Comparison of ENCODE assay signal across 26 mouse cellular contexts in the genomic region with DNA sequence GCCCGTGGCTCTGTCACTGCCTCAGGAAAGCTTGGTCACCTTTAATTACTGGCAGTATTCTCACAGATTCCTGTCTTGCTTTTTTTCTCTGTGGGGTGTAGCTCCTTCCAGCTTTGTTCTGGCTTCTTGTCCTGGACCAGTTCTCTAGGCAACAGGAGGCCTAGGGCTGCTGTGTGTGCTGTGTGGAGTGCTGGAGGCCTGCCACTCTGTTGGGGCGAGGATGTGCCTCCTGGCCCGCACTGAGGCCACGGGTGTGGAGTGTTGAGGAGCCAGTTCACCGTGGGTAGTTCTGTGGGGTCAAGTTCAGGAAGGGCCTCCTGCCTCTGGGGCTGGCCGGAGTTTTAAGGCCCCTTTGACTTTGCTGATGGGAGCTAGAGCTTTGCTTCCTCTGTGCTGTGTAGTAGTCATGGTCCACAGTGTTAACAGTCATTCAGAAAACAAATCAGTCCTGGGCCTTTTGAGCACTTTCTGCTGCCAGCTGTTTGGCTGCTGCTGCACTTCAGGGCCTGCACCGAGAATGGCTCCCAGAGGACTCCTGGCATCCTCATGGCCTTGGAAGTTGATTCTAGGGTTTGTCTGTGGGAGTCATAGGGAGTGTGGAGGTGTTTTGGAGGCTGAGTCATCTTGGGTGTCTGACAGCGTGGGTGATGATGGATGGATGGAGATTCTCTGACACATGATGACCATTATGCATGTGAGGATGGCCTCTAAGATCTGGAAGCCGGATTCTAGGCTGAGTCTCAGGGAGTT. TPM values are rescaled to one million over a fixed set of nuclear protein-coding genes. Genes with fewer than 3 reads are reported as not detected.
DNase-seq lines count a peak whose midpoint lies in the region; ATAC-seq and TF ChIP-seq lines count a peak whose summit lies in the region.
"Had no signal": no experiment of that assay in that cellular context is flagged by ENCODE, and none has a peak within 500 bp of the region (broad histone marks: within the 10 kb centered on the region; RNA-seq: fewer than 3 reads in every experiment).

No protein-coding gene starts in this region.

- TF ChIP-seq POLR2A in myocyte (IDR thresholded peaks at IDR 0.05; ENCODE audit: insufficient read length, low read depth) = no peak

- H3K4me3 ChIP-seq in gastrocnemius, adult 2 months = no peak overlapping the region
- H3K4me3 ChIP-seq in hindbrain, postnatal 0 days (ENCODE audit: low read length) = no peak overlapping the region
- no peak overlapping the region for H3K4me3 ChIP-seq in hindbrain, embryonic 10.5 days
- no peak overlapping the region for H3K4me3 ChIP-seq in myocyte
- H3K4me3 ChIP-seq: forebrain, embryonic 12.5 days; heart, embryonic 13.5 days; limb, embryonic 15.5 days had no signal

- no peak overlapping the region for H3K9ac ChIP-seq in hindbrain, postnatal 0 days (replicated peaks; ENCODE audit: low read length)
- H3K9ac ChIP-seq: forebrain, embryonic 12.5 days; heart, embryonic 13.5 days; limb, embryonic 15.5 days had no signal

- H3ac ChIP-seq in myocyte (ENCODE audit: control insufficient read depth, insufficient read length) = no peak overlapping the region

- 0 out of 2 replicates have a peak, but pooled peaks have one; percentile 35 for ATAC-seq in hindbrain, postnatal 0 days
- ATAC-seq: activated CD4-positive, CD25-positive, alpha-beta regulatory T cell, adult 4 months had no signal

- no peak for TF ChIP-seq CTCF in gastrocnemius, adult 2 months (IDR thresholded peaks at IDR 0.05)
- no peak for TF ChIP-seq CTCF in hindbrain, postnatal 0 days (IDR thresholded peaks at IDR 0.05; ENCODE audit: low read depth)

- 73% methylated on average over 9 of the region's 9 CpGs for WGBS in hindbrain, postnatal 0 days
- WGBS in hindbrain, embryonic 10.5 days = 88% methylated on average over 9 of the region's 9 CpGs

- H3K4me2 ChIP-seq in hindbrain, postnatal 0 days (ENCODE audit: low read depth, low read length) = no peak overlapping the region
- H3K4me2 ChIP-seq in myocyte (ENCODE audit: low read depth) = peak overlapping the region; percentile 58
- H3K4me2 ChIP-seq: forebrain, embryonic 12.5 days; heart, embryonic 13.5 days; limb, embryonic 15.5 days had no signal

- no peaks in the 10 kb centered on the region for H3K9me3 ChIP-seq in hindbrain, postnatal 0 days (ENCODE audit: low read length)
- H3K9me3 ChIP-seq in hindbrain, embryonic 10.5 days = no peaks in the 10 kb centered on the region
- H3K9me3 ChIP-seq: forebrain, embryonic 12.5 days; heart, embryonic 13.5 days; limb, embryonic 15.5 days had no signal

- intact Hi-C loops in gastrocnemius, adult 2 months (cut with DNase I) = loop anchor here (5.0 kb wide), 1 partner anchor 47 kb away; no protein-coding TSS in a partner anchor

- H3K4me1 ChIP-seq in hindbrain, postnatal 0 days (ENCODE audit: insufficient read depth, low read length) = no peaks in the 10 kb centered on the region
- no peaks in the 10 kb centered on the region for H3K4me1 ChIP-seq in hindbrain, embryonic 10.5 days (replicated peaks)
- H3K4me1 ChIP-seq: forebrain, embryonic 12.5 days had no signal

- no peaks in the 10 kb centered on the region for H3K79me2 ChIP-seq in myocyte (ENCODE audit: control insufficient read depth, insufficient read depth)

- DNase-seq in gastrocnemius, adult 2 months = peak; percentile 62
- DNase-seq in gastrocnemius, postnatal 10 days = no peak
- DNase-seq in hindbrain, postnatal 0 days (ENCODE audit: low spot score) = no peak
- no peak for DNase-seq in hindbrain, embryonic 10.5 days (ENCODE audit: low spot score)
- peak; percentile 63 for DNase-seq in adipocyte (ENCODE audit: low spot score)
- no peak for DNase-seq in Muller cell, postnatal 12 days (ENCODE audit: inconsistent ontology term)
- no peak for DNase-seq in layer of hippocampus, postnatal 10 days (ENCODE audit: low spot score in 2 of 2)
- DNase-seq: B cell, adult 2 months; cerebellum, adult 11-12 months; cerebellum, postnatal 36 days; gastrocnemius, postnatal 14 days; kidney, adult 18-20 months; lung, postnatal 14 days; midbrain, embryonic 14.5 days; spleen, adult 18-20 months; thymus, adult 18-20 months had no signal

- H3K27me3 ChIP-seq in hindbrain, postnatal 0 days (ENCODE audit: insufficient read depth, low read length) = no peaks in the 10 kb centered on the region
- no peaks in the 10 kb centered on the region for H3K27me3 ChIP-seq in hindbrain, embryonic 10.5 days (ENCODE audit: insufficient read depth, poor library complexity, severe bottlenecking)
- H3K27me3 ChIP-seq in myocyte (ENCODE audit: control insufficient read depth, insufficient read depth, insufficient read length) = no peaks in the 10 kb centered on the region
- H3K27me3 ChIP-seq: forebrain, embryonic 12.5 days; heart, embryonic 13.5 days; limb, embryonic 15.5 days had no signal

- peak overlapping the region; percentile 65 for H3K27ac ChIP-seq in gastrocnemius, adult 2 months
- H3K27ac ChIP-seq in hindbrain, postnatal 0 days = no peak overlapping the region
- no peak overlapping the region for H3K27ac ChIP-seq in hindbrain, embryonic 10.5 days
- H3K27ac ChIP-seq: forebrain, embryonic 12.5 days; heart, embryonic 13.5 days; kidney, postnatal 0 days had no signal

- H3K36me3 ChIP-seq in hindbrain, postnatal 0 days (ENCODE audit: insufficient read depth, low read length) = peaks cover 17% of the 10 kb centered on the region; the same call in 1 of the 2 replicates
- H3K36me3 ChIP-seq in hindbrain, embryonic 10.5 days = peaks cover 96% of the 10 kb centered on the region
- peaks cover 6% of the 10 kb centered on the region for H3K36me3 ChIP-seq in myocyte (ENCODE audit: control insufficient read depth, insufficient read depth)

TF ChIP-seq in myocyte, 11 proteins besides CTCF, POLR2A, EP300 and RAD21:
- TF ChIP-seq MYOG (IDR thresholded peaks at IDR 0.05; ENCODE audit: control insufficient read depth in 1 of 3, insufficient read depth in 1 of 3, insufficient read length in 2 of 3, low read depth in 2 of 3) (peak in 1 of 3 experiments; percentile 67), REST (IDR thresholded peaks at IDR 0.05; ENCODE audit: insufficient read depth, insufficient read length) (no peak), MYOD1 (IDR thresholded peaks at IDR 0.05; ENCODE audit: control insufficient read depth in 1 of 3, insufficient read length in 2 of 3, low read depth in 2 of 3) (peak in 2 of 3 experiments; percentile 63 to 76)

RNA-seq across cellular contexts. Expression of gene Banp, which starts 41.1 kb away (rescaled TPM):
- 10 to 100 TPM in 1 of 2 experiments, 1 to 10 TPM in 1; 8.8 to 18.7 TPM for total RNA-seq in gastrocnemius, adult 2 months (2021)
- total RNA-seq in gastrocnemius, postnatal 10 days (2021) = 10 to 100 TPM in 1 of 2 experiments, 1 to 10 TPM in 1; 6.0 to 11.1 TPM
- 59.7 and 62.5 TPM in 2 replicates for total RNA-seq in hindbrain, postnatal 0 days (2014; rRNA removed)
- polyA plus RNA-seq in hindbrain, postnatal 0 days (2015; fragmentation: Nextera tagmentation; extraction: Ambion mirVana) = 22.5 and 22.8 TPM in 2 replicates
- 56.9 and 64.5 TPM in 2 replicates for polyA plus RNA-seq in hindbrain, embryonic 10.5 days (2016; fragmentation: Nextera tagmentation; extraction: Ambion mirVana)
- 30.3 TPM for polyA plus RNA-seq in myocyte (2012; fragmentation: generic; extraction: Trizol)
- total RNA-seq in layer of hippocampus, postnatal 10 days (2021) = 10 to 100 TPM; 24.7 to 32.2 TPM

RNA-seq across cellular contexts. Expression of gene Car5a, which starts 46.0 kb away (rescaled TPM):
- total RNA-seq in gastrocnemius, adult 2 months (2021) = not detected
- not detected for total RNA-seq in gastrocnemius, postnatal 10 days (2021)
- 0.42 TPM in 1 of 2 replicates, not detected in the other for total RNA-seq in hindbrain, postnatal 0 days (2014; rRNA removed)
- polyA plus RNA-seq in hindbrain, postnatal 0 days (2015; fragmentation: Nextera tagmentation; extraction: Ambion mirVana) = 0.23 and 0.50 TPM in 2 replicates
- 0.12 and 0.17 TPM in 2 replicates for polyA plus RNA-seq in hindbrain, embryonic 10.5 days (2016; fragmentation: Nextera tagmentation; extraction: Ambion mirVana)
- polyA plus RNA-seq in myocyte (2012; fragmentation: generic; extraction: Trizol) = not detected
- total RNA-seq in layer of hippocampus, postnatal 10 days (2021) = not detected
- total RNA-seq: gastrocnemius, postnatal 14 days; heart, postnatal 36 days; left cerebral cortex, postnatal 36 days; megakaryocyte, adult 5-6 weeks had no signal
- polyA plus RNA-seq: limb, embryonic 15.5 days; midbrain, embryonic 14.5 days; stomach, embryonic 14.5 days had no signal

Comparison
In these comparisons a context has a peak if more than half of its experiments do, and no peak if none do; other contexts are left out.
1. DNase-seq: peak in gastrocnemius, adult 2 months (single experiment) and adipocyte (single experiment); none in gastrocnemius, postnatal 10 days (single experiment), hindbrain, postnatal 0 days (single experiment), hindbrain, embryonic 10.5 days (single experiment), Muller cell, postnatal 12 days (single experiment) and layer of hippocampus, postnatal 10 days (0 of 2).